Mouse (Mus musculus) embryonic facial prominence, embryonic 14.5 days (tissue): ENCODE results near the gene Usmg5. TPM values are rescaled to one million over a fixed set of nuclear protein-coding genes. Genes with fewer than 3 reads are reported as not detected.
"Not testable (repeated sequence)": the region's sequence is repeated elsewhere in the genome, so short reads cannot be mapped to it uniquely, and the experiment has no call there.

Experiments used
- ATAC-seq: fragments of 200-750 bp; cut with Nextera tagmentation; 2 replicates; pipeline ENCODE4 v1.8.0; 2017; ENCODE audit warnings: low read depth, moderate number of reproducible peaks, moderate TSS enrichment
- DNase-seq: peaks from one replicate; pipeline ENCODE4 v3.0.0-alpha.2; 2015; ENCODE audit warnings: low spot score
- H3K27ac ChIP-seq: fragments of 300-500 bp; sonication (generic); replicated peaks from 2 replicates; pipeline ENCODE4 v1.5.1; 2014; ENCODE audit warnings: low read depth, mild to moderate bottlenecking, low read length, moderate library complexity
- H3K27me3 ChIP-seq: fragments of 300-500 bp; sonication (generic); replicated peaks from 2 replicates; pipeline ENCODE4 v1.6.1; 2014; ENCODE audit warnings: low read length; ENCODE audit not compliant: control insufficient read depth, insufficient read depth
- H3K36me3 ChIP-seq: fragments of 300-500 bp; sonication (generic); 2 replicates; pipeline ENCODE4 v1.6.1; 2014; ENCODE audit warnings: low read length, mixed read lengths; ENCODE audit not compliant: control insufficient read depth, insufficient read depth
- H3K4me1 ChIP-seq: fragments of 300-500 bp; sonication (generic); 2 replicates; pipeline ENCODE4 v1.6.1; 2014; ENCODE audit warnings: antibody characterized with exemption, low read length; ENCODE audit not compliant: control insufficient read depth, insufficient read depth
- H3K4me2 ChIP-seq: fragments of 300-500 bp; sonication (generic); 2 replicates; pipeline ENCODE4 v1.6.1; 2014; ENCODE audit warnings: low read depth, mild to moderate bottlenecking, low read length, moderate library complexity, mixed read lengths
- H3K4me3 ChIP-seq: fragments of 300-500 bp; sonication (generic); 2 replicates; pipeline ENCODE4 v1.5.1; 2014; ENCODE audit warnings: low read depth, mild to moderate bottlenecking, low read length
- H3K9ac ChIP-seq: fragments of 300-500 bp; sonication (generic); 2 replicates; pipeline ENCODE4 v1.6.1; 2014; ENCODE audit warnings: low read depth, mild to moderate bottlenecking, low read length, moderate library complexity, mixed read lengths
- H3K9me3 ChIP-seq: fragments of 300-500 bp; sonication (generic); 2 replicates; pipeline ENCODE4 v1.6.1; 2016; ENCODE audit warnings: low read length; ENCODE audit not compliant: control insufficient read depth
- WGBS: fragments of 180-500 bp; shearing (Covaris S2); extraction: QIAGEN DNeasy Blood & Tissue Kit; methylation state at CpG from one replicate; pipeline ENCODE4 v1.1.7; 2014; 5-methylcytosine and 5-hydroxymethylcytosine counted together
- polyA plus RNA-seq: library from polyadenylated mRNA; unstranded; fragments of >200 nt; fragmentation: Nextera tagmentation; extraction: Ambion mirVana; gene quantifications from 2 replicates; pipeline ENCODE4 v1.2.1, GENCODE M21; 2014

Usmg5 gene
- polyA plus RNA-seq = 1,191 and 1,453 TPM in 2 replicates

DNA sequence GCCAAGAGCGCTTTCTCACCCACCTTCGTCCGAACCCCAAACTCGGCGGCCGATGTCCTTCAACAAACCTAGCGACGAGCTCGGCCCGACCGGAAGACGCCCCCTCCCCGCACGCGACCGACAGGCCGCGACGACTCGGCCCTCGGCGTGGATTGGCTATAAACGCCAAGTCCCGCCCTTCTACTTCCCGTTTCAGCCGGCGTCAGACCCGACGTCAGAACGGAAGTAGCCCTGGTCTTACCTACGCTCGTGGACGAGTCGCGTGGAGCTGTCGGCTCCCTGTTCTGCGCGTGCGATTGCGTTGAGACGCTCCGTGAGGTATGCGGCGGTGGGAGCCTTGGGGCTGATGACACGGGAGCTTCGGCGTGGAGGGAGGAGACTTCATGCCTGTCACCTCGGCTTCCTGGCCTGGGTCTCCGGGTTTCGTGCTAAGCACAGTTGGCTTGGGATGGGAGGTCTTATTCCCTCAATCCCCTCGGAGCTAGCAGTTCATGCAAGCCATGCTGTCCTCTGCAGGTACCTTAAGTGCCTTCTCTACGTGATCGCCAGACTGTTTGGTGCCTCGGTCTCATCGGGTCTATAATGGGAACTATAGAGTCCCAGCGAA, at the start of gene Usmg5, which contains the start of gene Pdcd11:
Usmg5 (minus strand) TSS at position 98 of the 607 bp plus-strand sequence.
Pdcd11 (plus strand) TSS at position 219 of the 607 bp plus-strand sequence.
- H3K27me3 ChIP-seq = no peaks in the 10 kb centered on the region
- H3K9ac ChIP-seq = peak within 1 kb of the TSS; percentile 98
- H3K9me3 ChIP-seq = no peaks in the 10 kb centered on the region
- under 1% methylated on average over 44 of the region's 56 CpGs for WGBS
- DNase-seq (peak; percentile 97), ATAC-seq (peak; percentile 100)
- H3K27ac ChIP-seq = peak within 1 kb of the TSS; percentile 88
- peak within 1 kb of the TSS; percentile 93 for H3K4me2 ChIP-seq
- peak within 1 kb of the TSS; percentile 90 for H3K4me3 ChIP-seq
- H3K4me1 ChIP-seq = peaks cover 12% of the 10 kb centered on the region
- peaks cover 40% of the 10 kb centered on the region for H3K36me3 ChIP-seq

DNA sequence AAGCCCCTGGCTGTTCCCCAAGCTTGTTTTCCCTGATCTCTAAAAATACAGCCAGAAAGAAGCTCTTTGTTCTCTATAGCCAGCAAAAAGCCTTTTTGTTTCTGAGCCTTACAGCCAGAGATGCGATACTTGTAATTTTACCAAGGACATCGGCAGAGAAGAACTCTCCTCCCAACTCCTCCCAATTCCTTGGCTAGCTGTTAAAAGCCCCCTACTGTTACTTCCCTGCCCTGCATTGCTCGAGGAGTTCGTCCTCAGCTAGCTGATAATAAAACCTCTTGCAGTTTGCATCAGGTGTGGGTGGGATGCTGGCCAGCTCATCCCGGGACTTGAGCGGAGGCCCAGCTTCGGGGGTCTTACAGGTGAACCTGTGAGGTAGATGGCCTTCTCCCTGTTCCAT, 49.2 kb upstream of the Usmg5 start:
- H3K4me3 ChIP-seq, H3K9ac ChIP-seq, H3K9me3 ChIP-seq, H3K27me3 ChIP-seq, H3K4me2 ChIP-seq, DNase-seq, ATAC-seq, H3K27ac ChIP-seq: not testable (repeated sequence)
- WGBS = 26% methylated on average over 7 of the region's 7 CpGs
- Histone ChIP-seq H3K4me1 (peaks cover 15% of the 10 kb centered on the region; the same call in 1 of the 2 replicates), H3K36me3 (peaks cover 10% of the 10 kb centered on the region)

DNA sequence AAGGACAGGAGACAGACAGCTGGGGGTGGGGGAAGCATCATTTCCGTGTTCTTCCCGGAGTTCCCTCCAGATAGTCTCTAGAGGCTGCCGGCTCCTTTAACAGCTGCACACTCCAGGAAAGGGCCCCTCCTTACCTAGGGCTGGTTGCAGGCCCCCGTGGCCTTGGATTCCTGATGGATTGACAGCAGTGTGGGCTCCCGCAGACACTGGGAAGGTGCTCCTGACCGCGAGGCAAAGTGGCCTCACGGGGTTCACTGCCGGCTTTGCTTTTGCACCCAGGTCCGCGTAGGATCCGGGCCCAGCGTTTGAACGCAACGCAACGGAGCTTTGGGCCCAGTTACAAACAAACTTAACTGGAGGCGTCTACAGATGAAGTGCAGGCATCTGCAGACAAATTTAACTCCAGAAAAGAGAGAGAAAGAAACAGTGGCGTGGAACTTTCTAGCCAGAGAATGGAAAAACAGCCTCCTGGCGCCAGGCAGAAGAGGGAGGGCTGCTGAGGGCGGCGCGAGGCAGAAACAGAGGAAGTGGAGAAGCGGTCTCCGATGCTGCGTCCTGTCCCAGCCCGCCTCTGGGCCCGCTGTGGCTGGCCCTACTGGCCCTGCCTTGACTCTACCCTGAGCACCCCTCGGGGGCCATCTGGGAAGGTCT, 47.4 kb upstream of the Usmg5 start, which contains the start of gene Calhm2:
Calhm2 (minus strand) TSS at position 524 of the 651 bp plus-strand sequence.
- Histone ChIP-seq H3K9ac (peak within 1 kb of the TSS; percentile 69), H3K36me3 (peaks cover 18% of the 10 kb centered on the region), H3K4me3 (peak within 1 kb of the TSS; percentile 42), H3K27me3 (no peaks in the 10 kb centered on the region), H3K27ac (peak within 1 kb of the TSS; percentile 90), H3K9me3 (no peaks in the 10 kb centered on the region), H3K4me2 (peak within 1 kb of the TSS; percentile 68), H3K4me1 (peaks cover 15% of the 10 kb centered on the region; the same call in 1 of the 2 replicates)
- ATAC-seq = peak; percentile 72
- 2% methylated on average over 25 of the region's 28 CpGs for WGBS
- peak; percentile 64 for DNase-seq

DNA sequence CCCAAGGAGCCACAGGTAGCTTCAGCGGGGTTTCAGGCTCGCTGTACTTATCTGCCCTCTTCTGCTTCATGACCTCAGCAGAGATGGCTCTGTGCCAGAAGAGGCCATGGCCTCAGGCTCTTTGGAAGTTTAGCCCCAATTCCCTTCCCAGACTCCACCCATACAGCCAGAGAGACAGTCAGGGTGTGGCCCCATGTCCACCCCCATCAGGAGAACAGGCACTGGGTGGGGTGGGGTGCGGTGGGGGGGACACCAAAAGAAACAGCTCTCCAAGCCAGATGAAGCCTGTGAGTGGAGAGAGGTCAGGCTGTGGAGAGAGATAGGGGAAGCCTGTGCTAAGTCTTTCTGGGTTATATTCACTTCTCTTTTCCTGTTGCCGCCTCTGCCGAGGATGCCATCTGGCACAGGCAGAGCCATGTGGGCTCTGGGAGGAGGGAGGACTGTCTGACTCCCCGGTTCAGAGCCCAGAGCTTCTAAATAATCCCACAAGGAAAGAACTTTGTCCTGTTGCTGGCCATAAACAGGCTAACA, 46.7 kb upstream of the Usmg5 start:
- peak overlapping the region; percentile 68 for H3K4me2 ChIP-seq
- peak overlapping the region; percentile 90 for H3K27ac ChIP-seq
- WGBS = 18% methylated on average over 6 of the region's 6 CpGs
- peak overlapping the region; percentile 42 for H3K4me3 ChIP-seq
- peak; percentile 47; the same call in 1 of the 2 replicates for ATAC-seq
- peaks cover 26% of the 10 kb centered on the region for H3K36me3 ChIP-seq
- no peaks in the 10 kb centered on the region for H3K9me3 ChIP-seq
- peak overlapping the region; percentile 69 for H3K9ac ChIP-seq
- H3K27me3 ChIP-seq = no peaks in the 10 kb centered on the region
- peaks cover 15% of the 10 kb centered on the region; the same call in 1 of the 2 replicates for H3K4me1 ChIP-seq
- peak; percentile 39 for DNase-seq

DNA sequence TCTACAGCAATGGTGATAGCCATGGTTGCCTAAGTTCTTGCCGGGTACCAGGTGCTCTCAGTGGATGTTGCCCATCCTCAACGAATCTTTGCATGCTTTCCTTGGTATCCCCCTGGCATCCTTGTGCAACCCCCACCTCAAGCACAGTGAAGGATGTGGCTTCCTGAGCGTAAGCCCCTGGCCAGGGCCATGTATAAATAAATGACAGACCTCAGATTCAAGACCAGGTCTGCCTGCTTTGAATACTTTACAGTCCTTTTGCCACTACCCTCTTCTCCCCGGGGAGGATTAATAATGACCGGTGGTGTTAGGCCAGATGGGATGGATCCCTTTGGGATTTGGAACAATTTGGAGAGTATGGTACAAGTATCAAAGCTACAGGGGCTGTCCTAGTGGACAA, 45.7 kb upstream of the Usmg5 start:
- WGBS = 79% methylated on average over 5 of the region's 5 CpGs
- peaks cover 15% of the 10 kb centered on the region; the same call in 1 of the 2 replicates for H3K4me1 ChIP-seq
- 0 out of 2 replicates have a peak overlapping the region, but pooled peaks have one; percentile 68 for H3K4me2 ChIP-seq
- peaks cover 34% of the 10 kb centered on the region for H3K36me3 ChIP-seq
- no peak overlapping the region; the same call in 1 of the 2 replicates for H3K9ac ChIP-seq
- no peak overlapping the region for H3K4me3 ChIP-seq
- no peaks in the 10 kb centered on the region for H3K27me3 ChIP-seq
- H3K9me3 ChIP-seq = no peaks in the 10 kb centered on the region
- ATAC-seq (no peak), DNase-seq (no peak)
- H3K27ac ChIP-seq = no peak overlapping the region

GRCm38 (mm10) chr19:47135568-47135967, 45.1 kb upstream of the Usmg5 start:
- no peak for ATAC-seq
- DNase-seq = no peak
- Histone ChIP-seq H3K4me3 (no peak overlapping the region), H3K27me3 (no peaks in the 10 kb centered on the region), H3K9me3 (no peaks in the 10 kb centered on the region), H3K9ac (no peak overlapping the region), H3K27ac (no peak overlapping the region), H3K36me3 (peaks cover 40% of the 10 kb centered on the region), H3K4me1 (peaks cover 15% of the 10 kb centered on the region; the same call in 1 of the 2 replicates), H3K4me2 (no peak overlapping the region)
- WGBS = 96% methylated on average over 17 of the region's 17 CpGs

DNA sequence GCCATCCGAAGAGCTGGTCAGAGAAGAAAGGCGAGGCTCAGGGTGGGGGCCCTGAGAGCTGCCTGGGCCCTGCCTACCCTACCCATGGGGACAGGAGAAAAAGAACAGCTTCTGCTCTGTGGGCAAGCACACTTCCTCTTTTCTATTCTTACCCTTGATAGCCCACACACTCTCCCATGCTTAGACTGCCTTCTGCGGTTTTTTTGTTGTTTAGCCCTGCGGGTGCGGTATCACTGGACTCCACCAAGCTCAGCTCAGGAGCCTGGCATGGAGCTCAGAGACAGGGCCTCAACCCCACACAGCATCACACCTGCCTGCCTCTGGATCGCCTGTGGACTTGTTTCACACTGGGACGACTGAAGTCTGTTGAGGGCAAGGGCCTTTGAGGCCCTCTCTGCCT, 42.7 kb upstream of the Usmg5 start:
- Histone ChIP-seq H3K27me3 (no peaks in the 10 kb centered on the region), H3K4me1 (peaks cover 10% of the 10 kb centered on the region; the same call in 1 of the 2 replicates), H3K4me3 (no peak overlapping the region), H3K27ac (no peak overlapping the region), H3K4me2 (no peak overlapping the region), H3K9ac (no peak overlapping the region), H3K9me3 (no peaks in the 10 kb centered on the region), H3K36me3 (peaks cover 63% of the 10 kb centered on the region)
- ATAC-seq (no peak), DNase-seq (no peak)
- 92% methylated on average over 7 of the region's 7 CpGs for WGBS

DNA sequence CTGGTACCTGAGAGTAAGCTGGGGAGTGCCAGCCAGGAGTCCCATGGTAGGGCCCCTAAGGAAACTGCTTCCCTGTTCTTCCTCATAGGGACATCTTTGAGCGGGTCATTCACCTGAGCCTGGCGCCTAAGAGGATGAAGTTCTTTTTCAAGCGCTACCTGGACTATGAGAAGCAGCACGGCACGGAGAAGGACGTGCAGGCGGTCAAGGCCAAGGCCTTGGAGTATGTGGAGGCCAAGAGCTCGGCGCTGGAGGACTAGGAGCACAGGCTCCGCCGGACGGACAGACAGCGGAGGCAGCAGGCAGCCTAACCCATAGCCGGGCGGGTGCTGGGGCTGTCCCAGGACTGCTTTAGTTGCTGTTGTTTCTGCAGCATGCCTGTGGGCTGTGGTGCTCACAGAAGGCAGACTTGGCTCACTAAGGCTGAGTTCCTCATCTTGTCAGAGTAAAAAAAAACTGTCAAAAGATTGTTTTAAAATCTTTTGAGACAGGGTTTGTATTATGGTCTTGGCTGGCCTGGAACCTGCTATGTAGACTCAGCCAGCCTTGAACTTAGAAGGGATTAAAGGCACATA, 40.2 kb upstream of the Usmg5 start:
- H3K4me2 ChIP-seq = no peak overlapping the region
- DNase-seq = no peak
- 95% methylated on average over 15 of the region's 15 CpGs for WGBS
- H3K4me1 ChIP-seq = no peaks in the 10 kb centered on the region
- H3K4me3 ChIP-seq = no peak overlapping the region
- ATAC-seq = no peak
- H3K27me3 ChIP-seq = no peaks in the 10 kb centered on the region
- no peaks in the 10 kb centered on the region for H3K9me3 ChIP-seq
- peaks cover 83% of the 10 kb centered on the region for H3K36me3 ChIP-seq
- no peak overlapping the region for H3K27ac ChIP-seq
- no peak overlapping the region for H3K9ac ChIP-seq
